Mouse (Mus musculus): ENCODE measurements around the gene Oaz2.

DNA sequence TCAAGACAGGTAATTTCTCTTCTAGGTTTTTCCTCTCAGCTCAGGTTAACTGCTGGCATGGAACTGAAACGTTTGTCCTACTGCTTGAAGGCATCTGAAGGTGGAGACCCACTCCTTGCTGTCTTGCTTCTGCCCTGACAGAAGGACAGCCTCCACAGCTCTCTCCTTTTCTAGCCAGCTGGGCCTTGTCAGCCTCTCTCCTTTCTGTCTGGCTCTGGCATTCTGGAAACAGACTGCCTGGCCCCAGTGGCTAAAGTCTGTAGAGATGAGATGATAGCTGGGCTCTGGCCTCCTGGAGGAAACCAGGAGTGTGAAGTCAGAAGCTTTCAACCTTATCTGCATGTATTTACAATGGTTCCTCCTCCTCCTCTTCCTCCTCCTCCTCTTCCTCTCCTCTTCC is 17.8 kb upstream of the Oaz2 start:
- TF ChIP-seq CTCF (IDR thresholded peaks at IDR 0.05; ENCODE audit: low read depth, low read length) (no peak), POLR2A (IDR thresholded peaks at IDR 0.05; ENCODE audit: borderline replicate concordance, low read depth, low read length) (no peak)
